In the genomic region with DNA sequence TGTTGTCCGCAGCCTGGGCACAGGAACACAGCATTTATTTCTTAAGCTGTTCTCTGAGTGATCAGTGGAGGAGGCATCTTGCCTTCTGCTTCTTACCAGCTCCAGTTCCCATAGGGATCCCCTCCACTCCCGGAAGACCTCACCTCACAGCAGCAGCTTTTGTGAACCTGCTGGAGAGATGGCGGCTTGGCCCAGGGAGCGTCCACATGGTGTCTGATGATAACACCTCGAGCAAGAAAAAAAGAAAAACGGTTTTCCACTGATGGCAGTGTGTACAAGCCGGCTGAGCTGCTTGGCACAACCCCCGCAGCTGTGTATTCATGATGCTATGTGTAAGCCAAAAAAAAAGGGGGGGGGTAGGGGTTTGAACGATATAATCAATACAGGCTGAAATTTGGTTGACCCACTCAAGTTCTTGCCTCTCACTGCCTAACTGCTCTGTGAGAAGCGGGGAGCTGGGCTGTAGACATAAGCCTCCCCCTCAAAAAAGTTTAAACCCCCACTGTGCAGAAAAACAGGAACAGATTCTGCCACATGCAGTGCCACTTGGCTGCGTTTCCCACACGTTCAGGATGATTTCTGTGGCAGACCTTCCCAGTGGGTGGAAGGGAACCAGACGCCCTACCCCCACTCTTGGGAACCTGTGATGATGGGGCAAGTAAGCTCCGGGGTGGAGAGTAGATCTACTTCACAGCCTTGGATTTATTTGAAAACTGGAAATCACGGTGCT, we compare ENCODE assay signal across 12 mouse cellular contexts.
A peak's percentile ranks its signal among the peaks of the same experiment; 100 is the strongest.
DNase-seq lines count a peak whose midpoint lies in the region; ATAC-seq lines count a peak whose summit lies in the region.
"Had no signal": no experiment of that assay in that cellular context is flagged by ENCODE, and none has a peak within 500 bp of the region (broad histone marks: within the 10 kb centered on the region; RNA-seq: fewer than 3 reads in every experiment).

No protein-coding gene starts in this region.

- WGBS in embryonic facial prominence, embryonic 14.5 days, result 66% methylated on average over 15 of the region's 15 CpGs
- WGBS in embryonic facial prominence, embryonic 10.5 days, result 87% methylated on average over 15 of the region's 15 CpGs
- 66% methylated on average over 15 of the region's 15 CpGs for WGBS in neural tube, embryonic 14.5 days

- H3K4me3 ChIP-seq in embryonic facial prominence, embryonic 14.5 days (ENCODE audit: low read depth, low read length), result no peak overlapping the region
- H3K4me3 ChIP-seq in embryonic facial prominence, embryonic 10.5 days, result no peak overlapping the region
- no peak overlapping the region for H3K4me3 ChIP-seq in neural tube, embryonic 14.5 days (ENCODE audit: low read depth, low read length)
- H3K4me3 ChIP-seq: limb, embryonic 13.5 days had no signal

- H3K9me3 ChIP-seq in embryonic facial prominence, embryonic 14.5 days (ENCODE audit: control insufficient read depth, low read length), result no peaks in the 10 kb centered on the region
- no peaks in the 10 kb centered on the region for H3K9me3 ChIP-seq in embryonic facial prominence, embryonic 10.5 days
- H3K9me3 ChIP-seq in neural tube, embryonic 14.5 days (ENCODE audit: control insufficient read depth, low read length), result no peaks in the 10 kb centered on the region
- H3K9me3 ChIP-seq: limb, embryonic 13.5 days had no signal

- ATAC-seq in embryonic facial prominence, embryonic 14.5 days (ENCODE audit: low read depth), result no peak
- peak; percentile 33; the same call in 1 of the 2 replicates for ATAC-seq in neural tube, embryonic 14.5 days (ENCODE audit: low read depth)
- ATAC-seq: Patski had no signal

- DNase-seq in embryonic facial prominence, embryonic 14.5 days (ENCODE audit: low spot score), result peak; percentile 14
- DNase-seq in embryonic facial prominence, embryonic 10.5 days (ENCODE audit: low spot score), result no peak
- peak; percentile 95 to 96 for DNase-seq in cerebellum, postnatal 10 days
- peak; percentile 86 to 88 for DNase-seq in layer of hippocampus, adult 8-10 months (ENCODE audit: low spot score in 2 of 2)
- no peak for DNase-seq in ovary, postnatal 10 days (ENCODE audit: low spot score)
- no peak for DNase-seq in urinary bladder, postnatal 36 days (ENCODE audit: low spot score in 2 of 2)
- DNase-seq in testis, postnatal 14 days (ENCODE audit: low spot score), result no peak
- DNase-seq: heart, postnatal 36 days; lung, postnatal 4 days had no signal

- H3K4me2 ChIP-seq in embryonic facial prominence, embryonic 14.5 days (ENCODE audit: low read depth, low read length), result no peak overlapping the region; the same call in 1 of the 2 replicates
- no peak overlapping the region for H3K4me2 ChIP-seq in neural tube, embryonic 14.5 days (ENCODE audit: low read depth, low read length)
- H3K4me2 ChIP-seq: limb, embryonic 13.5 days had no signal

- H3K27ac ChIP-seq in embryonic facial prominence, embryonic 14.5 days (replicated peaks; ENCODE audit: low read depth, low read length), result no peak overlapping the region
- H3K27ac ChIP-seq in embryonic facial prominence, embryonic 10.5 days (replicated peaks), result no peak overlapping the region; the same call in 1 of the 2 replicates
- no peak overlapping the region for H3K27ac ChIP-seq in neural tube, embryonic 14.5 days (ENCODE audit: low read depth, low read length)
- H3K27ac ChIP-seq: limb, embryonic 13.5 days had no signal

- H3K9ac ChIP-seq in embryonic facial prominence, embryonic 14.5 days (ENCODE audit: low read depth, low read length), result no peak overlapping the region
- no peak overlapping the region for H3K9ac ChIP-seq in neural tube, embryonic 14.5 days (replicated peaks; ENCODE audit: low read depth, low read length)
- H3K9ac ChIP-seq: limb, embryonic 13.5 days had no signal

- no peaks in the 10 kb centered on the region; the same call in 1 of the 2 replicates for H3K4me1 ChIP-seq in embryonic facial prominence, embryonic 14.5 days (ENCODE audit: control insufficient read depth, insufficient read depth, low read length)
- peaks cover 11% of the 10 kb centered on the region for H3K4me1 ChIP-seq in embryonic facial prominence, embryonic 10.5 days
- H3K4me1 ChIP-seq in neural tube, embryonic 14.5 days (ENCODE audit: control insufficient read depth, insufficient read depth, low read length), result no peaks in the 10 kb centered on the region

- no peaks in the 10 kb centered on the region for H3K36me3 ChIP-seq in embryonic facial prominence, embryonic 14.5 days (ENCODE audit: control insufficient read depth, insufficient read depth, low read length)
- no peaks in the 10 kb centered on the region for H3K36me3 ChIP-seq in embryonic facial prominence, embryonic 10.5 days (replicated peaks)
- H3K36me3 ChIP-seq in neural tube, embryonic 14.5 days (ENCODE audit: control insufficient read depth, insufficient read depth, low read length), result no peaks in the 10 kb centered on the region
- H3K36me3 ChIP-seq: limb, embryonic 13.5 days had no signal

- no peaks in the 10 kb centered on the region for H3K27me3 ChIP-seq in embryonic facial prominence, embryonic 14.5 days (replicated peaks; ENCODE audit: control insufficient read depth, insufficient read depth, low read length)
- no peaks in the 10 kb centered on the region for H3K27me3 ChIP-seq in embryonic facial prominence, embryonic 10.5 days (replicated peaks; ENCODE audit: low read depth, poor library complexity, severe bottlenecking)
- no peaks in the 10 kb centered on the region for H3K27me3 ChIP-seq in neural tube, embryonic 14.5 days (ENCODE audit: control insufficient read depth, insufficient read depth, low read length)

Comparison
In these comparisons a context has a peak if more than half of its experiments do, and no peak if none do; other contexts are left out.
1. DNase-seq: peak in embryonic facial prominence, embryonic 14.5 days (single experiment), cerebellum, postnatal 10 days (2 of 2) and layer of hippocampus, adult 8-10 months (2 of 2); none in embryonic facial prominence, embryonic 10.5 days (single experiment), ovary, postnatal 10 days (single experiment), urinary bladder, postnatal 36 days (0 of 2) and testis, postnatal 14 days (single experiment).